Mouse (Mus musculus): ENCODE measurements around the gene Colec11. TPM values are rescaled to one million over a fixed set of nuclear protein-coding genes. Genes with fewer than 3 reads are reported as not detected.

Gene Colec11
- polyA plus RNA-seq, 1 experiment from 2014 or later, result 1.8 TPM

DNA sequence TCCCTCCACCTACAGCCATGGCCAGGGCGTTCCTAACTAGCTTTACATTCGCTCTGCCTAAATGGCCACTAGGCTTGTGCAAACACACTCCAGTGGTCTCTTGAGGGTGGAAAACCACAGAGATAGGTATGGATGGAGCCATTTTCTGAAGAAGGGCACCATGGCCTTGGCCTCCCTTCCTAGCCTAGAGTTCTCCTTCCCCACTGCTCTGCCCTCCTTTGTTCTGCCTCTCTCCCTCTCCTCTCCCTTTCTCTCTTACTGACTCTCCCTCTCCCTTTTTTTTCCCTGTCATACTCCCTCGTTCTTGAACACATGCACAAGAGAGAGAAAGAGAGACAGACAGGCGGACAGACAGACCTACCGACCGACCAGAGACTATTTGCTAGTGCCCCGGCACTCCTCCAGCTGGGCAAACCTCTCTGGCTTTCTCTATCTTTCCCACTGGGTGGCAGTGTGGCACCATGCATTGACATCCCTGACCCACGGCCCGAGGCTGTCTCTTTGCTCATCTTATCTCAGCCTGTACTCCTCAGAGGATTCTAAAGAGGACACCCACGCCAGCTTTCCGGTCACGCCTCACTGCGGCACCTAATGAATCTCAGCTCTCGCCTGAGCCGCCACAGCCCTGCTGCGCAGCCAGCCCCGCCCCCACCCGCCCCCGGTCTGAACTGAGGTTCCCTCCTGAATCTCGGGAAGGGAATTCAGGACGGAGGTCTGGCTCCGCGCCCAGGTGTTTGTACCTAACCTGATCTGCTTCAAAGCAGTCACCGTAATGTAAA lies 33.9 kb downstream of the Colec11 start:
- ATAC-seq, result peak; percentile 92
- Histone ChIP-seq H3K4me1 (ENCODE audit: control insufficient read depth, insufficient read depth, low read length) (0 out of 2 replicates have a peak, but pooled peaks cover 3% of the 10 kb centered on the region), H3K4me2 (ENCODE audit: low read depth, low read length) (peak overlapping the region; percentile 67), H3K4me3 (ENCODE audit: low read length) (peak overlapping the region; percentile 43), H3K9ac (ENCODE audit: low read depth, low read length) (peak overlapping the region; percentile 54; the same call in 1 of the 2 replicates), H3K27me3 (replicated peaks; ENCODE audit: control insufficient read depth, insufficient read depth, low read length) (no peaks in the 10 kb centered on the region), H3K9me3 (ENCODE audit: control insufficient read depth, low read length) (no peaks in the 10 kb centered on the region), H3K27ac (ENCODE audit: low read length) (no peak overlapping the region), H3K36me3 (ENCODE audit: control insufficient read depth, insufficient read depth, low read length) (no peaks in the 10 kb centered on the region)
- WGBS, result 9% methylated on average over 24 of the region's 24 CpGs

DNA sequence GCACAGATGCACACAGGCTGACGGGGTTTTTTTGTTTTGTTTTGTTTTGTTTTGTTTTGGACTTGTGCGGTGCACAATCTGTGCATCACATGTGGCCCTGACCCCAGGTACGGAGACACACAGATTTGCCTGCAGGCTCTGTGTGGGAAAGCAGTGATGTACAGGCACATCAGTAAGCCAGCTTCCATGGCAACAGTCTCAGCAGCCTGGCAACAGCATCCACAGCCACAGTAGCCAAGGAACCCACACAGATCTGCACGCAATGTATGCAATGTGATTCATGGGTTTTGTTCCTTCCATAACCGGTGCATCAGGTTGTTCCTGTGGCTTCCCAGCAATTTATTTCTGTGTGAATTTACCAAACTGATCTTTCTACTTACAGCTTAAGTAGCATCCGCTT lies 35.2 kb downstream of the Colec11 start:
- H3K4me1 ChIP-seq (ENCODE audit: control insufficient read depth, insufficient read depth, low read length), result 0 out of 2 replicates have a peak, but pooled peaks cover 3% of the 10 kb centered on the region
- no peaks in the 10 kb centered on the region for H3K27me3 ChIP-seq (replicated peaks; ENCODE audit: control insufficient read depth, insufficient read depth, low read length)
- no peak overlapping the region for H3K4me2 ChIP-seq (ENCODE audit: low read depth, low read length)
- no peaks in the 10 kb centered on the region for H3K9me3 ChIP-seq (ENCODE audit: control insufficient read depth, low read length)
- no peak overlapping the region for H3K9ac ChIP-seq (ENCODE audit: low read depth, low read length)
- WGBS, result 75% methylated on average over 6 of the region's 6 CpGs
- ATAC-seq, result no peak
- H3K27ac ChIP-seq (ENCODE audit: low read length), result no peak overlapping the region
- no peaks in the 10 kb centered on the region for H3K36me3 ChIP-seq (ENCODE audit: control insufficient read depth, insufficient read depth, low read length)
- no peak overlapping the region for H3K4me3 ChIP-seq (ENCODE audit: low read length)

- ATAC-seq, result no peak
- no peaks in the 10 kb centered on the region for H3K9me3 ChIP-seq (ENCODE audit: control insufficient read depth, low read length)
- no peaks in the 10 kb centered on the region for H3K27me3 ChIP-seq (replicated peaks; ENCODE audit: control insufficient read depth, insufficient read depth, low read length)
- WGBS, result 67% methylated on average over 3 of the region's 3 CpGs
- no peaks in the 10 kb centered on the region for H3K36me3 ChIP-seq (ENCODE audit: control insufficient read depth, insufficient read depth, low read length)
- no peak overlapping the region for H3K4me3 ChIP-seq (ENCODE audit: low read length)
- no peak overlapping the region for H3K4me2 ChIP-seq (ENCODE audit: low read depth, low read length)
- no peak overlapping the region for H3K9ac ChIP-seq (ENCODE audit: low read depth, low read length)
- H3K27ac ChIP-seq (ENCODE audit: low read length), result no peak overlapping the region
- no peaks in the 10 kb centered on the region for H3K4me1 ChIP-seq (ENCODE audit: control insufficient read depth, insufficient read depth, low read length)
These were observed 39.1 kb downstream of the Colec11 start for GRCm38 (mm10) chr12:28584036-28584435.

DNA sequence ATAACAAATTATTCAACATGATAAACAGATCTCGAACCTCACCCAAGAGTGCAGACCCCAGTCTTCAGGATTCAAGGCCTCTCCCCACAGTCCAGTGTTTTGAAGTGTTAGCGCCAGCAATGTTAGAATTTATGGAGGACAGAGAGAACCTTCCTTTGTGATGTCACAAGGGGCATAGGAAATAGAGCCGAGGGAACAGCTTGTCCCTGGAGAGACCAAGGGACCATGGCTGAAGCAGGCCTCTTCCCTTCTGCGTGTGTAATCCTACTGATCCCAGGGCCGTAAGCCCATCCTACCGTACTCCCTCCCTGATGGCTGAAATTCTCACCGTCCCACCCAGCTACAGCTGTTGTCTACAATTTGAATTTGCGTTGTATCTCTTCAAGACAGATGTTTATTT lies 40.8 kb downstream of the Colec11 start, which contains the start of gene Allc:
Gene Allc (minus strand): TSS at position 101 of the 400 bp plus-strand sequence.
- no peaks in the 10 kb centered on the region for H3K9me3 ChIP-seq (ENCODE audit: control insufficient read depth, low read length)
- no peak within 1 kb of the TSS for H3K27ac ChIP-seq (ENCODE audit: low read length)
- H3K9ac ChIP-seq (ENCODE audit: low read depth, low read length), result no peak within 1 kb of the TSS
- ATAC-seq, result no peak
- H3K4me3 ChIP-seq (ENCODE audit: low read length), result no peak within 1 kb of the TSS
- H3K27me3 ChIP-seq (replicated peaks; ENCODE audit: control insufficient read depth, insufficient read depth, low read length), result no peaks in the 10 kb centered on the region
- H3K4me2 ChIP-seq (ENCODE audit: low read depth, low read length), result no peak within 1 kb of the TSS
- H3K36me3 ChIP-seq (ENCODE audit: control insufficient read depth, insufficient read depth, low read length), result no peaks in the 10 kb centered on the region
- WGBS, result 74% methylated on average over 8 of the region's 8 CpGs
- no peaks in the 10 kb centered on the region for H3K4me1 ChIP-seq (ENCODE audit: control insufficient read depth, insufficient read depth, low read length)

GRCm38 (mm10) chr12:28579132-28579531 lies 44.0 kb downstream of the Colec11 start:
- Histone ChIP-seq H3K9ac (ENCODE audit: low read depth, low read length) (no peak overlapping the region), H3K4me3 (ENCODE audit: low read length) (no peak overlapping the region), H3K36me3 (ENCODE audit: control insufficient read depth, insufficient read depth, low read length) (no peaks in the 10 kb centered on the region), H3K4me1 (ENCODE audit: control insufficient read depth, insufficient read depth, low read length) (no peaks in the 10 kb centered on the region), H3K9me3 (ENCODE audit: control insufficient read depth, low read length) (no peaks in the 10 kb centered on the region), H3K4me2 (ENCODE audit: low read depth, low read length) (no peak overlapping the region), H3K27ac (ENCODE audit: low read length) (no peak overlapping the region), H3K27me3 (replicated peaks; ENCODE audit: control insufficient read depth, insufficient read depth, low read length) (no peaks in the 10 kb centered on the region)
- 40% methylated on average over 4 of the region's 4 CpGs for WGBS
- no peak for ATAC-seq

DNA sequence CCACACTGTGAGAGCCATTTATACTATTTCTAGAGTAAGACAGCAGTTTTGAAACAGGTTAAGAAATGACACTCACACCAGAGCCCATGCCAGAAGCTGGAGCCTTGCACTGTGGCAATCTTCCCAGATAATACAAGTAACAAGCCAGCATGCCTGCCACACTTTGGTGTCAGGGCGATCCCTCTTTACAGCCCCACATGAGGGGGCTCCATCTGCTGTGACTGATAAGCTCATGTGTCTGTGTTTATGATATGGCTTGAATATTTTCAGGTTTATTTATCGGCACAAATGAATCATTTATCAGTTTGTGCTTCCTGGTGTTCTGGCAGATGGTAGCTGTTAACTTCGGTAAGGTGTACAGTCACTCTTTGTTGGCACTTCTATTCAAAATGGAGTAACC lies 45.0 kb downstream of the Colec11 start:
- Histone ChIP-seq H3K27me3 (replicated peaks; ENCODE audit: control insufficient read depth, insufficient read depth, low read length) (no peaks in the 10 kb centered on the region), H3K27ac (ENCODE audit: low read length) (no peak overlapping the region), H3K9ac (ENCODE audit: low read depth, low read length) (no peak overlapping the region), H3K4me3 (ENCODE audit: low read length) (no peak overlapping the region), H3K9me3 (ENCODE audit: control insufficient read depth, low read length) (no peaks in the 10 kb centered on the region), H3K4me1 (ENCODE audit: control insufficient read depth, insufficient read depth, low read length) (no peaks in the 10 kb centered on the region), H3K4me2 (ENCODE audit: low read depth, low read length) (no peak overlapping the region), H3K36me3 (ENCODE audit: control insufficient read depth, insufficient read depth, low read length) (no peaks in the 10 kb centered on the region)
- ATAC-seq, result no peak
- WGBS, result 82% methylated on average over 3 of the region's 3 CpGs

GRCm38 (mm10) chr12:28575366-28576070 lies 47.7 kb downstream of the Colec11 start:
- Histone ChIP-seq H3K27ac (ENCODE audit: low read length) (no peak overlapping the region), H3K9ac (ENCODE audit: low read depth, low read length) (no peak overlapping the region), H3K4me3 (ENCODE audit: low read length) (no peak overlapping the region), H3K4me1 (ENCODE audit: control insufficient read depth, insufficient read depth, low read length) (no peaks in the 10 kb centered on the region), H3K36me3 (ENCODE audit: control insufficient read depth, insufficient read depth, low read length) (no peaks in the 10 kb centered on the region), H3K9me3 (ENCODE audit: control insufficient read depth, low read length) (no peaks in the 10 kb centered on the region), H3K27me3 (replicated peaks; ENCODE audit: control insufficient read depth, insufficient read depth, low read length) (no peaks in the 10 kb centered on the region), H3K4me2 (ENCODE audit: low read depth, low read length) (no peak overlapping the region)
- 69% methylated on average over 6 of the region's 6 CpGs for WGBS
- ATAC-seq, result no peak

GRCm38 (mm10) chr12:28572241-28572640 lies 50.9 kb downstream of the Colec11 start:
- Histone ChIP-seq H3K9ac (ENCODE audit: low read depth, low read length) (no peak overlapping the region), H3K36me3 (ENCODE audit: control insufficient read depth, insufficient read depth, low read length) (no peaks in the 10 kb centered on the region), H3K4me3 (ENCODE audit: low read length) (no peak overlapping the region), H3K4me1 (ENCODE audit: control insufficient read depth, insufficient read depth, low read length) (no peaks in the 10 kb centered on the region), H3K27ac (ENCODE audit: low read length) (no peak overlapping the region), H3K4me2 (ENCODE audit: low read depth, low read length) (no peak overlapping the region), H3K27me3 (replicated peaks; ENCODE audit: control insufficient read depth, insufficient read depth, low read length) (no peaks in the 10 kb centered on the region), H3K9me3 (ENCODE audit: control insufficient read depth, low read length) (no peaks in the 10 kb centered on the region)
- 79% methylated on average over 2 of the region's 2 CpGs for WGBS
- no peak for ATAC-seq

DNA sequence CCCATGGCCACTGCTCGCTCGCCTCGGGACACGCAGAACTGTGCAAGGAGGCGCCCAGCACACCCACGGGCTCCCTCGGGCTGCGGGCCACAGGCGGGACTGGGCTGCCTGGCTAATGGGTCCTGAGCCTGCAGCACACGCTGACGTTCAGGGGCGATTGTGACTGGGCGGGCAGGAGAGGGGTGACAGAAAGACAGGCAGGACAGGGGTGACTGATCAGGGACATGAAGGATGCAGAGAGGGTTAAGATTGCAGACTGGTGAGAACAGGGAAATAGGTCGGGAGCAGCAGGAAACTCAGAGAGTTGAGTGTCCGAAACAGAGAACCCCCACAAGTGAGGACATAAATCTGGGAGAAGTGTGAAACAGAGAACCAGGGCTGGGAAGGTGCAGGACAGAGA lies 70.9 kb downstream of the Colec11 start, which contains the start of gene Dcdc2c:
Gene Dcdc2c (minus strand): TSS at position 101 of the 400 bp plus-strand sequence.
- no peak for ATAC-seq
- no peak within 1 kb of the TSS for H3K4me3 ChIP-seq (ENCODE audit: low read length)
- no peaks in the 10 kb centered on the region for H3K9me3 ChIP-seq (ENCODE audit: control insufficient read depth, low read length)
- H3K4me1 ChIP-seq (ENCODE audit: control insufficient read depth, insufficient read depth, low read length), result no peaks in the 10 kb centered on the region
- no peak within 1 kb of the TSS for H3K4me2 ChIP-seq (ENCODE audit: low read depth, low read length)
- no peak within 1 kb of the TSS for H3K27ac ChIP-seq (ENCODE audit: low read length)
- H3K9ac ChIP-seq (ENCODE audit: low read depth, low read length), result no peak within 1 kb of the TSS
- 0 out of 2 replicates have a peak, but pooled peaks cover 4% of the 10 kb centered on the region for H3K27me3 ChIP-seq (replicated peaks; ENCODE audit: control insufficient read depth, insufficient read depth, low read length)
- no peaks in the 10 kb centered on the region for H3K36me3 ChIP-seq (ENCODE audit: control insufficient read depth, insufficient read depth, low read length)
- WGBS, result 58% methylated on average over 15 of the region's 15 CpGs
